Mouse (Mus musculus): ENCODE measurements around the gene Pigo. TPM values are rescaled to one million over a fixed set of nuclear protein-coding genes. Genes with fewer than 3 reads are reported as not detected.

Pigo gene
- polyA plus RNA-seq, 1 experiment from 2014 or later, result 25.2 TPM

DNA sequence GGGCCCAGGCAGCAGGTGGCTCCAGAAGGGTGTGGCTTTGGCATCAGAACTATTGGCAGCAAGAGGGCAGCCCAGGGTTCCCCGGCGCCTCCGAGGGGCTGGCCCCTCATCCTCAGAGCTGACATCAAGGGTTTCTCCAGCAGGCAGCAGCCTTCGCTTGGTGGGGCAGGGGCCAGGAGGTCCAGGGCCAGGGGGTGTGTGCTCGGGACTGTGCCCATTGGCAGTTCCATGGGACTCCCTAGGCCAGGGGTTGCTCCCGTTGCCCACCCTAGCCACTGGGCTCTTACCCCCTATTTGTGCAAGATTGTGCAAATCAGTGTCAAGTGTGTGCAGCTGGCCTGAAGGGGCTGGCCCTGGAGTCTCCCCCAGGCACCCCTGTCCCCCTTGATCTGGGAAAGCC, 10.2 kb upstream of the Pigo start:
- 92% methylated on average over 6 of the region's 6 CpGs for WGBS
- Histone ChIP-seq H3K9me3 (no peaks in the 10 kb centered on the region), H3K4me3 (no peak overlapping the region), H3K4me2 (replicated peaks) (no peak overlapping the region), H3K4me1 (peaks cover 38% of the 10 kb centered on the region), H3K27ac (replicated peaks) (no peak overlapping the region), H3K9ac (replicated peaks) (no peak overlapping the region), H3K36me3 (peaks cover 47% of the 10 kb centered on the region), H3K27me3 (no peaks in the 10 kb centered on the region)
- no peak for ATAC-seq (ENCODE audit: low FRiP score, low read depth)

DNA sequence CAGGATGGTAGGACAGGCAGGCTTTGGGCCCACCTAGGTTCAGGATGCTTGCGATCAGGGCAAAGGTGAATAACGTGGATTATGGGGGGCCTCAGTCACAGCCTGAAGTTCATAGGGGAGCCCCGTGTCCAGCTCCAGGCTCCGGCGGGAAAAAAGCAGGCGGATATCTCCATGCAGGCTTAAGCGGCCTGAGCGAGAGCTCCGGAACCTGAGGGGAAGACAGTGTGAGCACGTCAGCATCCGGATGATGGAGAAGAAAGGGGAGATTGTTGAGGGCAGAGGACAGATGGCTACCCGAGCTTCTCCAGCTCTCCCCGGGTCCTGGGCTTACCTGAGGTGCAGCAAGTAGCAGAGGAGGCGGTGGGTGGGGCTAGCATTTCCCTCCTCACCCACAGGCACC, 7.9 kb upstream of the Pigo start:
- Histone ChIP-seq H3K27ac (replicated peaks) (no peak overlapping the region), H3K4me2 (replicated peaks) (no peak overlapping the region), H3K4me1 (peaks cover 31% of the 10 kb centered on the region), H3K4me3 (no peak overlapping the region), H3K9ac (replicated peaks) (no peak overlapping the region), H3K36me3 (peaks cover 62% of the 10 kb centered on the region), H3K9me3 (no peaks in the 10 kb centered on the region), H3K27me3 (no peaks in the 10 kb centered on the region)
- WGBS, result 86% methylated on average over 14 of the region's 14 CpGs
- ATAC-seq (ENCODE audit: low FRiP score, low read depth), result no peak

DNA sequence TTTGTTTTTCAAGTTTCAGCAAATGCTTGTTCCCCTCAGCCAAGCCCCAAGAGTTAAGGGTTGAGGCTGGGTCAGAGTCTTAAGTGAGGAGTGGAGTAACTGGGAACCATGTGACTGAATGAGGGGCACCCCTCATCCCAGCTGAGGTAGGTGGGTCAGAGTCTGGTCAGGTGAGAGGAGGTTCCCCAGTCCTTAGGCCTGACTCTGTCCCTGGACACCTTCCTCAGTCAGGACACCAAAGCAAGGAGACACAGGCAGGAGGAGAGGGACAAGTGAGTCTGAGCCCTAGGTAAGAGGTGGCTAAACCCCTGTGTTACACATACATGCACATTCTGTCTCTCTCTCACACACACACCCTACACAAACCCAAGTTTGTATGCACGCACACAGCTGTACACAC, 6.9 kb upstream of the Pigo start:
- H3K27me3 ChIP-seq, result no peaks in the 10 kb centered on the region
- no peaks in the 10 kb centered on the region for H3K9me3 ChIP-seq
- H3K27ac ChIP-seq (replicated peaks), result peak overlapping the region; percentile 93
- 85% methylated on average over 1 of the region's 1 CpGs for WGBS
- peaks cover 24% of the 10 kb centered on the region for H3K4me1 ChIP-seq
- H3K9ac ChIP-seq (replicated peaks), result peak overlapping the region; percentile 92
- peak overlapping the region; percentile 1; the same call in 1 of the 2 replicates for H3K4me2 ChIP-seq (replicated peaks)
- no peak for ATAC-seq (ENCODE audit: low FRiP score, low read depth)
- no peak overlapping the region for H3K4me3 ChIP-seq
- H3K36me3 ChIP-seq, result peaks cover 72% of the 10 kb centered on the region

DNA sequence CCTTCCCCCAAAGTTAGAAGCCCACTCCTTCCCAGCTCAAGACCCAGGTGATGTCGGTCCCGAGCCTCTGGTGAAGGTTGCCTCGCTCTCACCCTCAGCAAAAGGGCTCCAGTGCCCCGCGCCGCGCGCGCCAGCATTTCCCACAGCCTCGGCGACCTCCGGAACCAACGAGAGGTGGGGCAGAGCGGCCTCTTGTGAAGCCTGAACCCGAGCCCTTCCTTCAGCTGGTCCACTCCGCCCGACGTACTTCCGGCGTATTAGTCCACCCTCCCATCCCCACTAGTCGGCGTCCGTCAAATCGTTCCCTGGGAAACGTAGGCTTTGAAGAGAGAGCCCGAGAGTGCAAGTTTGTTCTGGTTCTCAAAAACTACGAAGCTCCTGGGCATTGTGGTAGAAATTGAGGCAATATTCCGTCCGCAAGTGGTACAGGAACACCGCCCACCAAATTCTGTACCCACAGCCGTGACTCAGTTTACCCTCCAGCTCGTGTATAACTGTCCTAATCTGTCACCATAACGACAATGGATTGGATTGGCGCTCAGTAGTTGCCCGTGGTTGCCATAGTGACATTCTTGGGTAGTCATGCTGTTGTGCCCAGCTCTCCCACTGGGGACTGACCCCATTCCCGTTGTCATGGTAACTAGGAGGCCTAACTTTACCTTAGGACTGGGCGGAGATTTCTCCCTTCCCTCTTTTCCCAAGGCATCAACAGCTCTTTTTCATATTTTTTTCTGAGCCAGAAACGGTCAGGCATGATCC, 5.8 kb upstream of the Pigo start, which contains the start of gene Stoml2:
Gene Stoml2, minus strand, starts transcription at position 474 of the 759 bp plus-strand sequence.
- H3K4me3 ChIP-seq, result peak within 1 kb of the TSS; percentile 78
- H3K27me3 ChIP-seq, result no peaks in the 10 kb centered on the region
- peaks cover 21% of the 10 kb centered on the region for H3K4me1 ChIP-seq
- H3K36me3 ChIP-seq, result peaks cover 74% of the 10 kb centered on the region
- peak within 1 kb of the TSS; percentile 92 for H3K9ac ChIP-seq (replicated peaks)
- H3K27ac ChIP-seq (replicated peaks), result peak within 1 kb of the TSS; percentile 93
- ATAC-seq (ENCODE audit: low FRiP score, low read depth), result peak; percentile 96
- no peaks in the 10 kb centered on the region for H3K9me3 ChIP-seq
- 1% methylated on average over 38 of the region's 38 CpGs for WGBS
- peak within 1 kb of the TSS; percentile 88 for H3K4me2 ChIP-seq (replicated peaks)

DNA sequence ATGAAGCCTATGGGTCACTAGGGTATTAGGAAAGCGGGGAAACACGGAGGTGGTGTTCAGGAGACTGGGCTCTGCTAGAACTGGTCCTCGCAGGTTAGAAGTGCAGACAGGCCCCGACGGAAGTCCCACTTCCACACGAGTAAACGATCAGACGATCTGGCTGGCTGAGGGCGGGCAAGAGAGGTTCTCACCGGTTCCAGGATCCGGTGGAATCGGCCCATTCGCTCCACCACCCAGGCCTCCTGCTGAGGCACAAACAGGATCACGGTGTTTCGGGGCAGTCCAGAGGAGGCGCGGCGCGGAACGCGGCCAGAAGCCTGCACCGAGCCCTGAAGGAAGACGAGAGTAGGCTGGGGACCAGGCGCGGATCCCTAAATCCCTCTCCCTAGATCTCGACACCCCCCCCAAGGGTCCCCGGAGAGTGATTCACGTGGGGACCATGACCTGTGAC, 5.2 kb upstream of the Pigo start:
- Histone ChIP-seq H3K4me2 (replicated peaks) (peak overlapping the region; percentile 88), H3K4me1 (peaks cover 21% of the 10 kb centered on the region), H3K36me3 (peaks cover 68% of the 10 kb centered on the region), H3K27ac (replicated peaks) (peak overlapping the region; percentile 93), H3K27me3 (no peaks in the 10 kb centered on the region), H3K9ac (replicated peaks) (peak overlapping the region; percentile 92), H3K4me3 (peak overlapping the region; percentile 78), H3K9me3 (no peaks in the 10 kb centered on the region)
- no peak for ATAC-seq (ENCODE audit: low FRiP score, low read depth)
- WGBS, result 1% methylated on average over 28 of the region's 28 CpGs

DNA sequence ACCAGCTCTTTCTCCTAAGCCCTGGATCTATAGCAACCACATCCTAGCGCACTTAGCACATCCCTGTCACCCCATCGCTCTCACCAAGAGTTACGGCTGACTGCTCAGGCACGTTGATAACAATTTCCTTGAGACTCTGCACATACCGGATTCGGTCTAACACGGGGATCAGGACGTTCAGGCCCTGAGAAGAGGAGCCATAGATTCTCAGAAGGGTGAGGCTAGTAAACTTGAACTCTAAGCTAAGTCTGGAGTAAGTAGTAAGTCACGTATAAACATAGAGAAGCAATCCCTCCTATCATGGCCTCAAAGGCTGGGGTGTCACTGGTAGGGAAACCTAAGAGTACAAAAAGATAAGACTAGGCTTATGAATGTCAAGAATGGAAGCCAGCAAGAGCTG, 4.7 kb upstream of the Pigo start:
- WGBS, result 77% methylated on average over 9 of the region's 9 CpGs
- H3K4me1 ChIP-seq, result peaks cover 21% of the 10 kb centered on the region
- ATAC-seq (ENCODE audit: low FRiP score, low read depth), result no peak
- no peaks in the 10 kb centered on the region for H3K9me3 ChIP-seq
- H3K27ac ChIP-seq (replicated peaks), result peak overlapping the region; percentile 93
- no peaks in the 10 kb centered on the region for H3K27me3 ChIP-seq
- peak overlapping the region; percentile 92 for H3K9ac ChIP-seq (replicated peaks)
- H3K4me3 ChIP-seq, result peak overlapping the region; percentile 78
- H3K36me3 ChIP-seq, result peaks cover 63% of the 10 kb centered on the region
- peak overlapping the region; percentile 88 for H3K4me2 ChIP-seq (replicated peaks)

DNA sequence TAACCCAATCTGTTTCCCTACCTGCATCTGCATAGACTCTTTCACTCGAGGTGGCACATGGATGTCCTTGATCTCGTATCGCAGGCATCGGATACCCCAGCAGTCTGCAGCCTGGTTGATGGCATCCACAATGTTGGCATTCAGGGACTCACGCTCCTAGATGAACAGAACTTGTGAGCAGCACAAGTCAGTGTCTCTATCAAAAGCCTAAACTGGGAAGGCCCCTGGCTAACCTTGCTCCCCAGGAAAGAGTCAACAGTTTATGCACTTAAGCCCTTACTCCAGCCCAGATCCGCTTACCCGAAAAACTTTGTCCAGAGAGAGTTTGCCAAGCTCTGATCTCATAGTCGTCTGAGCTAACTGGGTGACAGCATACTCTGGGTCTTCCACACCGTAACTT, 4.1 kb upstream of the Pigo start:
- Histone ChIP-seq H3K27ac (replicated peaks) (no peak overlapping the region), H3K27me3 (no peaks in the 10 kb centered on the region), H3K4me3 (no peak overlapping the region; the same call in 1 of the 2 replicates), H3K9ac (replicated peaks) (0 out of 2 replicates have a peak overlapping the region, but pooled peaks have one; percentile 92), H3K4me1 (peaks cover 25% of the 10 kb centered on the region), H3K4me2 (replicated peaks) (peak overlapping the region; percentile 88; the same call in 1 of the 2 replicates), H3K36me3 (peaks cover 58% of the 10 kb centered on the region), H3K9me3 (no peaks in the 10 kb centered on the region)
- WGBS, result 95% methylated on average over 9 of the region's 9 CpGs
- ATAC-seq (ENCODE audit: low FRiP score, low read depth), result no peak

DNA sequence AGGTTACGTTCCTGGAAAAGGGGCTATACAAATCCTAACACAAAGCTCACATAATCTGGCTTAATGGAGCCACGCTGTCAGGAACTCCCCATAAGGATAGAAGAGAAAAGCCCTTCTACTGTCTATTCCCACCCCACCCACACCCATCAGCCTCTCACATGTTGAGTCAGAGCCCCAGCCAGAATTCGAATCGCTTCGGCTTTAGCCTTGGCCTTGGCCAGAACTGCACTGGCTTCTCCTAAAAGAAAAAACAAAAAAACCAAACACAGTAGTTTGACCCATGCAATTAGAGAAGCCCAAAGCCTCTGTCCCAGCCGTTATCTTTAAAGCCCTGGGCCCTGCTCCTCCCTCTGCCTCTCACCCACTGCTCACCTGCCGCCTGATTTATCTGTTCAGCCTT, 3.5 kb upstream of the Pigo start:
- Histone ChIP-seq H3K9ac (replicated peaks) (no peak overlapping the region), H3K36me3 (peaks cover 52% of the 10 kb centered on the region), H3K27ac (replicated peaks) (no peak overlapping the region), H3K4me3 (no peak overlapping the region), H3K4me2 (replicated peaks) (no peak overlapping the region), H3K9me3 (no peaks in the 10 kb centered on the region), H3K27me3 (no peaks in the 10 kb centered on the region), H3K4me1 (peaks cover 30% of the 10 kb centered on the region)
- ATAC-seq (ENCODE audit: low FRiP score, low read depth), result no peak
- 97% methylated on average over 7 of the region's 7 CpGs for WGBS

DNA sequence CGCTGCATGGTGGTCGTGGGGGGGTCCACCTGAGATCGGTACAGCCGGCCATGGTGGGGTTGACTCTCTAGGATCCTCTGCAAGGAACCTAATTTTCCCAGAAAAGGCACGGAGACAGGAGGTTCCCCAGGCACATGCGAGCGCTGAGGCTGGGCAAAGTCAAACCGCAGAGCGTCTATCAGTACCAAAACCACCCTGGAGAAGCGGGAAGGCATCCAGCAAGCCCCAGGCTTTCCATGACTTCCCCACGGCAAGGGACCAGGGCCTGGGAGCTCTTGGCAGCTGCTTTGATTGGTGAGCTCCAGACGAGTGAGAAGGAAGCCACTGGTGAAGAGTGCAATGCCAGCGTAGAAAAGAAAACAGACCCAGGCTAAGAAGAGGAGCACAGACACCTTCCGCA, 946 bp downstream of the Pigo start:
- 88% methylated on average over 14 of the region's 14 CpGs for WGBS
- Histone ChIP-seq H3K4me3 (peak overlapping the region; percentile 57), H3K4me1 (peaks cover 12% of the 10 kb centered on the region), H3K36me3 (peaks cover 71% of the 10 kb centered on the region), H3K27ac (replicated peaks) (0 out of 2 replicates have a peak overlapping the region, but pooled peaks have one; percentile 85), H3K4me2 (replicated peaks) (peak overlapping the region; percentile 64), H3K9ac (replicated peaks) (peak overlapping the region; percentile 56), H3K9me3 (no peaks in the 10 kb centered on the region), H3K27me3 (no peaks in the 10 kb centered on the region)
- ATAC-seq (ENCODE audit: low FRiP score, low read depth), result no peak

DNA sequence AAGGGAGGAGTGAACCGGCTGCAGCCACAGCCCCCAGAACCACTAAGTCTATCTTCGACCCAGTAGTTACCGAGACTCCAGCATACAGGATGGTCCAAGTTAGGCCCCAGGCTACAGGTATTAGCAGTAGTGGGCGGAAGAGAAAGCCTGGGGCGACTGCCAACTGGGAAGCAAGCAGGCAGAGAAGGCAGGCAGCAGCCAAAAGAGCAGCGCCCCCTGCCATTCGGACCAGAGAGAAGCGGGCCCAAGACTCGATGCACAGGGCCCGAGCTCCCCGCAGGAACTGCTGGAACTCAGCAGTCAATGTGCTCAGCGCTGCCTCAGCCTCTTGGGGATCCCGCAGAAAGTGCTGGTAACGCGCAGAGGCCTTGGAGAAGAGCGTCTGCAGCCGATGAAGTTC, 4.3 kb downstream of the Pigo start:
- 71% methylated on average over 17 of the region's 17 CpGs for WGBS
- Histone ChIP-seq H3K36me3 (peaks cover 70% of the 10 kb centered on the region), H3K4me3 (no peak overlapping the region), H3K9ac (replicated peaks) (no peak overlapping the region), H3K27ac (replicated peaks) (no peak overlapping the region), H3K4me2 (replicated peaks) (no peak overlapping the region), H3K4me1 (peaks cover 12% of the 10 kb centered on the region), H3K27me3 (no peaks in the 10 kb centered on the region), H3K9me3 (no peaks in the 10 kb centered on the region)
- no peak for ATAC-seq (ENCODE audit: low FRiP score, low read depth)

DNA sequence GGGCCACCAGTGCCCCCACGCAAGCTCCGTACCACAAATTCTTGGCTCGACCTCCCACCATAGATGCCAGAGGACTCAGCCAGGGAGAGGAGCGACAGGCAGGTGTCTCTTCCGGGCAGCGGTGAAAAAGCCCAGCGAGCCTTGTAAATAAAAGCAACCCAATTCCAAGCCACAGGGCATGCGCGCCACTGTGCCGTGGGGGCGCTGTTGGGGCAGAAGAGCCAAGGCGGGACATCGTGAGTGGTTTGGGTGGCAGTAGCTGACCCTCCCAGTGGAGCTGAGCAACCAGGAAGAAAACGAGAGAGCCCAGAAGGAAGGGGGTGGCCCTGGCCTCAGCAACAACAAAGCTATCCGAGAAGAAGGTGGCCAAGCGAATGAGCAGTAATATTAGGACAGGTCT, 4.7 kb downstream of the Pigo start:
- no peak overlapping the region for H3K27ac ChIP-seq (replicated peaks)
- H3K4me1 ChIP-seq, result peaks cover 12% of the 10 kb centered on the region
- H3K4me2 ChIP-seq (replicated peaks), result no peak overlapping the region
- H3K27me3 ChIP-seq, result no peaks in the 10 kb centered on the region
- no peak for ATAC-seq (ENCODE audit: low FRiP score, low read depth)
- no peak overlapping the region for H3K4me3 ChIP-seq
- peaks cover 70% of the 10 kb centered on the region for H3K36me3 ChIP-seq
- H3K9me3 ChIP-seq, result no peaks in the 10 kb centered on the region
- 87% methylated on average over 16 of the region's 16 CpGs for WGBS
- no peak overlapping the region for H3K9ac ChIP-seq (replicated peaks)

DNA sequence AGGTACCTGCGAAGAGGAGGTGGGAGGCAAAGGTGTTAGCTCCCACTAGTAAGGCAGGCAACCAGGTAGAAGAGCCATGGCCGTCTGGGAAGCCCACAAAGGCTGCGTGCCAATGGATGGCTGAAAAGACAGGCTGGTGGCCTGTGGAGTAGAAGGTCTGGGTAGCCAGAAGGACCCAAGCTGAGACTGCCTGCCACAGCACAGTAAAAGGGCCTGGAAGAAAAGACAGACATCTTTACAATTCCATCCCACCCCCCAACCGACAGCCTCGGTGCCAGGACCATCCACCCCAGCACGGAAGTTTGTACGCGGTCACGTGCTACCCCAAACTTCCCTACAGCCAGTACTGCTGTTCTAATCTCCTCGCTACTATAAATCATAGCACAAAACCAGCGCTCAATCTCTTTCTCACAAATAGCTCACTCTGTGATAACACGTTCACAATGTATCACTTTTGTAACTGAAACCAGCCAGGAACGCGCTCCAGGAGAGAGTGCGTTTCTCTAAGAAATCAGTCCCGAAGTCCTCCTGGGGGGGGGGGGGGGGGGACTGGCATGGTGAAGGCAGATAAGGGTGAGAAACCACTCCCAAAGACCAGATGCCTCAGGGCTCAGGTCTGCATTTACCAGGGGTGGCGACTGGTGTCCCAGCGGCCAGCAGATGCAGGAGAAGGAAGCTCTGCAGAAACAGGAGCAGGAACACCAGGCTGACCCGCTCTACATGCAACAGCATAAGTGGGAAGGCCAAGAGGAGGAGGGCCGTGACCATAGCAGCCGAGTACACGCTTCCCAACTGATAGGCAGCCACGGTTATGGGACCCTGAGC, 5.8 kb downstream of the Pigo start:
- ATAC-seq (ENCODE audit: low FRiP score, low read depth), result no peak
- H3K9me3 ChIP-seq, result no peaks in the 10 kb centered on the region
- no peak overlapping the region for H3K4me2 ChIP-seq (replicated peaks)
- H3K36me3 ChIP-seq, result peaks cover 70% of the 10 kb centered on the region
- H3K27ac ChIP-seq (replicated peaks), result no peak overlapping the region
- peaks cover 10% of the 10 kb centered on the region for H3K4me1 ChIP-seq
- no peak overlapping the region for H3K9ac ChIP-seq (replicated peaks)
- no peak overlapping the region for H3K4me3 ChIP-seq
- no peaks in the 10 kb centered on the region for H3K27me3 ChIP-seq
- WGBS, result 92% methylated on average over 23 of the region's 23 CpGs

Measured in midbrain, embryonic 12.5 days (tissue).